Mouse (Mus musculus): ENCODE data around the gene Flt1. TPM values are rescaled to one million over a fixed set of nuclear protein-coding genes. Genes with fewer than 3 reads are reported as not detected.

The Flt1 gene
- total RNA-seq (2021) = 10 to 100 TPM; 30.4 to 33.8 TPM

- DNase-seq (ENCODE audit: low spot score in 2 of 2) = no peak
Measured at GRCm38 (mm10) chr5:147725831-147726700, at the start of gene Flt1. TSS of gene Flt1 (minus strand) at chr5:147726011.

GRCm38 (mm10) chr5:147775222-147775621, 49.4 kb upstream of the Flt1 start:
- intact Hi-C loops (cut with DNase I) = no loop called here
- DNase-seq (ENCODE audit: low spot score in 2 of 2) = no peak

More at GRCm38 (mm10) chr5:147725831-147726700, at the start of gene Flt1:
- intact Hi-C loops (cut with DNase I) = loop anchor here (2.0 to 10.0 kb wide), 3 partner anchors 409 to 451 kb away; no protein-coding TSS in a partner anchor

- intact Hi-C loops (cut with DNase I) = no loop called here
- no peak for DNase-seq (ENCODE audit: low spot score in 2 of 2)
Measured at GRCm38 (mm10) chr5:147769918-147770317, 44.1 kb upstream of the Flt1 start.

- intact Hi-C loops (cut with DNase I) = no loop called here
- no peak for DNase-seq (ENCODE audit: low spot score in 2 of 2)
Measured at GRCm38 (mm10) chr5:147764061-147764460, 38.2 kb upstream of the Flt1 start.

GRCm38 (mm10) chr5:147761984-147762383, 36.2 kb upstream of the Flt1 start:
- intact Hi-C loops (cut with DNase I) = no loop called here
- no peak for DNase-seq (ENCODE audit: low spot score in 2 of 2)

- DNase-seq (ENCODE audit: low spot score in 2 of 2) = no peak
- intact Hi-C loops (cut with DNase I) = no loop called here
Measured at GRCm38 (mm10) chr5:147761275-147761674, 35.5 kb upstream of the Flt1 start.

GRCm38 (mm10) chr5:147758640-147759319, 33.0 kb upstream of the Flt1 start:
- DNase-seq (ENCODE audit: low spot score in 2 of 2) = no peak
- intact Hi-C loops (cut with DNase I) = loop anchor here (10.0 kb wide), 1 partner anchor 86 kb away; no protein-coding TSS in a partner anchor

- no peak for DNase-seq (ENCODE audit: low spot score in 2 of 2)
- intact Hi-C loops (cut with DNase I) = loop anchor here (10.0 kb wide), 1 partner anchor 87 kb away; no protein-coding TSS in a partner anchor
Measured at GRCm38 (mm10) chr5:147757832-147758587, 32.2 kb upstream of the Flt1 start.

GRCm38 (mm10) chr5:147752914-147753341, 27.1 kb upstream of the Flt1 start:
- intact Hi-C loops (cut with DNase I) = loop anchor here (10.0 kb wide), 1 partner anchor 92 kb away; no protein-coding TSS in a partner anchor
- DNase-seq (ENCODE audit: low spot score in 2 of 2) = no peak

- DNase-seq (ENCODE audit: low spot score in 2 of 2) = peak; percentile 2 to 9
- intact Hi-C loops (cut with DNase I) = loop anchor here (10.0 kb wide), 1 partner anchor 93 kb away; no protein-coding TSS in a partner anchor
Measured at GRCm38 (mm10) chr5:147751673-147752130, 25.9 kb upstream of the Flt1 start.

GRCm38 (mm10) chr5:147749972-147750371, 24.2 kb upstream of the Flt1 start:
- intact Hi-C loops (cut with DNase I) = loop anchor here (10.0 kb wide), 1 partner anchor 95 kb away; no protein-coding TSS in a partner anchor
- DNase-seq (ENCODE audit: low spot score in 2 of 2) = no peak

- DNase-seq (ENCODE audit: low spot score in 2 of 2) = peak; percentile 10 to 16
- intact Hi-C loops (cut with DNase I) = no loop called here
Measured at GRCm38 (mm10) chr5:147748081-147748581, 22.3 kb upstream of the Flt1 start.

- intact Hi-C loops (cut with DNase I) = no loop called here
- DNase-seq (ENCODE audit: low spot score in 2 of 2) = no peak
Measured at GRCm38 (mm10) chr5:147744900-147745653, 19.3 kb upstream of the Flt1 start.

GRCm38 (mm10) chr5:147742468-147743111, 16.8 kb upstream of the Flt1 start:
- DNase-seq (ENCODE audit: low spot score in 2 of 2) = no peak
- intact Hi-C loops (cut with DNase I) = no loop called here

GRCm38 (mm10) chr5:147736766-147737280, 11.0 kb upstream of the Flt1 start:
- intact Hi-C loops (cut with DNase I) = no loop called here

GRCm38 (mm10) chr5:147733682-147734081, 7.9 kb upstream of the Flt1 start:
- DNase-seq (ENCODE audit: low spot score in 2 of 2) = no peak

More at GRCm38 (mm10) chr5:147736766-147737280, 11.0 kb upstream of the Flt1 start:
- DNase-seq (ENCODE audit: low spot score in 2 of 2) = no peak

GRCm38 (mm10) chr5:147732926-147733325, 7.1 kb upstream of the Flt1 start:
- intact Hi-C loops (cut with DNase I) = no loop called here
- no peak for DNase-seq (ENCODE audit: low spot score in 2 of 2)

More at GRCm38 (mm10) chr5:147733682-147734081, 7.9 kb upstream of the Flt1 start:
- intact Hi-C loops (cut with DNase I) = no loop called here

GRCm38 (mm10) chr5:147727481-147727880, 1.7 kb upstream of the Flt1 start:
- intact Hi-C loops (cut with DNase I) = loop anchor here (5.0 to 10.0 kb wide), 2 partner anchors 410 to 453 kb away; no protein-coding TSS in a partner anchor
- no peak for DNase-seq (ENCODE audit: low spot score in 2 of 2)
